Mouse (Mus musculus) midbrain, embryonic 13.5 days (tissue): ENCODE results near the gene Tcf15. TPM values are rescaled to one million over a fixed set of nuclear protein-coding genes. Genes with fewer than 3 reads are reported as not detected.

Source experiments
- polyA plus RNA-seq: library from polyadenylated mRNA; unstranded; fragments of >200 nt; fragmentation: Nextera tagmentation; extraction: Ambion mirVana; gene quantifications from 2 replicates; pipeline ENCODE4 v1.2.1, GENCODE M21; 2015

Gene Tcf15
- polyA plus RNA-seq, 1 experiment from 2014 or later = 1.8 TPM

Other genes starting within 250 kb of the Tcf15 start
- gene Angpt4, start 232.4 kb upstream of the Tcf15 start, polyA plus RNA-seq = 0.10 and 0.11 TPM in 2 replicates
- gene Fam110a, start 163.3 kb upstream of the Tcf15 start, polyA plus RNA-seq = 97.0 and 97.3 TPM in 2 replicates
- 0.55 and 0.99 TPM in 2 replicates for gene Slc52a3, start 147.1 kb upstream of the Tcf15 start, polyA plus RNA-seq
- 16.3 and 20.0 TPM in 2 replicates for gene Scrt2, start 62.0 kb upstream of the Tcf15 start, polyA plus RNA-seq
- 13.4 and 14.9 TPM in 2 replicates for gene Srxn1, start 38.0 kb upstream of the Tcf15 start, polyA plus RNA-seq
- gene Csnk2a1, start 83.3 kb downstream of the Tcf15 start, polyA plus RNA-seq = 125 and 142 TPM in 2 replicates
- gene Tbc1d20, start 150.3 kb downstream of the Tcf15 start, polyA plus RNA-seq = 32.2 and 36.2 TPM in 2 replicates
- 99.2 and 108 TPM in 2 replicates for gene Rbck1, start 189.1 kb downstream of the Tcf15 start, polyA plus RNA-seq
- 0.82 and 0.89 TPM in 2 replicates for gene Trib3, start 200.5 kb downstream of the Tcf15 start, polyA plus RNA-seq
- gene Nrsn2, start 233.1 kb downstream of the Tcf15 start, polyA plus RNA-seq = 26.8 and 28.5 TPM in 2 replicates